Mouse (Mus musculus): ENCODE results near the gene Cpt1b.
A peak's percentile ranks its signal among the peaks of the same experiment; 100 is the strongest.

Cpt1b gene

GRCm38 (mm10) chr15:89379429-89379828 is 46.2 kb downstream of the Cpt1b start:
- no peak for DNase-seq (ENCODE audit: low spot score in 2 of 2)

DNA sequence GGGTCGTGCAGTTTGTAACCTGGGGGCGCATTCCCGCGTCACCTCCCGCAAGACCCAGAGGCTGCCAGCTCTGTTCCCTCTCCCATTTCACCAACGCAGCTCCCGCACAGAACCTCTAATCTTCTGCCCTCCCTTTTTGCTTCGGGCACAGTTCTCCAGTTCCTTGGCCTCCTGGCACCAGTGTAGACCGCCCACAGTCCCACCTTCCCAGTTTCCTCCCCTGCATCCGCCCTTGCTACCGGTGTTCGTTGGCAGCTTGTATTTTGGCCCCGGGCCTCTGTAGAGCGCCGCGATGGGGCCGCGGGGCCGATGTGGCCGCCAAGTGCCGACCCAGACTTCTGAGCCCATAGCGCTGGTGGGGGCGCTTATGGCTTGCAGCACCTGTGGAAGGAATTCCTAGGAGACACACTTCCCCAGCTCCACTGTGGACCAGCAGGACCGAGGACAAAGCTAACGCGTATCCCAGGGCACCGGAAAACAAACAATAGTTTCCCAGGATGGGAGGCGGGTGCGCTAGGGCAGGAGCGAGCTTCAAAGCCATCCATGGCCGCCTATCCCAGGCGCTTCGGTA is 46.7 kb downstream of the Cpt1b start, which contains the start of gene Odf3b:
Gene Odf3b, minus strand, starts transcription at position 452 of the 571 bp plus-strand sequence.
- DNase-seq (ENCODE audit: low spot score in 2 of 2) = no peak

GRCm38 (mm10) chr15:89377938-89378828 is 47.5 kb downstream of the Cpt1b start:
- no peak for DNase-seq (ENCODE audit: low spot score in 2 of 2)

- no peak for DNase-seq (ENCODE audit: low spot score in 2 of 2)
Observed at GRCm38 (mm10) chr15:89377362-89377761, 48.3 kb downstream of the Cpt1b start.

DNA sequence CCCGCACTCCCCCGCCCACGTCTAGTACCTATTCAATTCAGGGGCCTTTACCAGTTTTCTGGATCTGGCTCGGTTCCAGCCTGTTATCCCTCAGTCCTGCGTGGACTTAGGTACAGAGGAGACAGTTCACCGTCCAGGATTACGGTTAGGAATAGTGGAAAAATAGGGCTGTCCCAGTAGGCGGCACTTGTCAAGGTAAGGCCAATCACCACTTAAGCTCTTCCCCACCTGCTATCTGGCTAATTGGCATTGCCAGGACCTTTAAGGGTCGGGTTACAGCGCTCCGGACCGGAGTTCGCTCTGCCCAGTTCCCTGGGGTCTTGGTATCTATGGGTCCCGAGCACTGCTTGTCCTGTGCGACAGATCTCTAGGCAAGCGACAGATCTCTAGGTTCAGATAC is 48.7 kb downstream of the Cpt1b start, which contains the start of gene Tymp:
Gene Tymp, minus strand, starts transcription at position 83 of the 400 bp plus-strand sequence.
- DNase-seq (ENCODE audit: low spot score in 2 of 2) = no peak

- no peak for DNase-seq (ENCODE audit: low spot score in 2 of 2)
Observed at GRCm38 (mm10) chr15:89376040-89376439, 49.6 kb downstream of the Cpt1b start.

DNA sequence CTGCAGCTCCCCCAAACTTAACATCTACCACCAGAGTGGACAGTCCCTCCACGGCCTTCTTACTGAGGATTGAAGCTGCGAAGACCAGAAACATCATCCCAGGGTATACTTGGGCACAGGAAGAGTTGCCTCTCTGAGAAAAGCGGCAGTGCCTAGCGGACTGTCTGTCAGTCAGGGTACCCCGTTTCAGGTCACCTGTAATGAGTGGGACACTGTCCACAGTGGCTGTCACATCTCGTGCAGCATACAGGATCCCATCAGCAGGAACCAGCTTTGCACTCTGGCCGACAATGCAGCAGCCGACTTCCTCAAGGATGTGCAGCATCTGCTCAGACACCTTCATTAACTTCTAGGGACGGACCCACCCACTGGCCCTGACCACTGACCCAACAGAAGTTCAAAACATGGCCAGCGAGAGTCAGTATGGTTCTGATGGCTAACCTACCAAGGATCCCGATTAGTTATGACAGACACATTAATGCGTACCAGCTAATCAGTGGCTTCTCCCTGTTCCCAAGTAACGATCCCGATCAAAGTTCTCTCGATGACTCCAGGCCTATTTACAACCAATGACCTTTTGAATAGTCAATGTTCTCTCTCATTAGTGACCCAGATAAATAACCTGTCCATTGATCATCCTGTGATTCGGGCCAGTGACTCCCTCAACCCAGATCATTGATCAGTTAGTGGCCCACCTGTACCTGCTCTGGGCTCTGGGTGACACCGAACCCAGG is 50.7 kb downstream of the Cpt1b start:
- DNase-seq (ENCODE audit: low spot score in 2 of 2) = no peak

DNA sequence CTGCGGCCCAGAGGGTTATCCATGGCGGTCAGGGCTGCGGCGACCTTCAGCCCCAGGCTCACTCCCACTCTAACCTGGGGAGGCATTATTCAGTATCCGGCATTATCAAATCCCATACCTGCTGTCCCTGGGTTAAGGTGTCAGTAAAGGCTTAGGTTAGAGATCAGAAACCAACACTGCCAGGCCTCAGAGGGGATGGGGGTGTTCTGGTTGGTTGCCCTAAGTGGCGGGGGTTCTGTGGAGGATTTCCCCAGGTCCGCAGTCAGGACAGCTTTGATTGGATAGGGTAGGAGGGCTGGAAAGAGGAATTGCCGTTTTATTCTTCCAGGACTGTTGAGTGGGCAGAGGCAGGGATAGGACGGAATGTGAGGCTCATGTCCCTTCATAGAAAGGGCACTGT is 51.3 kb downstream of the Cpt1b start:
- no peak for DNase-seq (ENCODE audit: low spot score in 2 of 2)

- peak; percentile 86 to 94 for DNase-seq (ENCODE audit: low spot score in 2 of 2)
Observed at GRCm38 (mm10) chr15:89373762-89374248, 51.9 kb downstream of the Cpt1b start, which contains the start of gene Sco2. Gene Sco2, minus strand, starts transcription at chr15:89373846.

GRCm38 (mm10) chr15:89373027-89373761 is 52.5 kb downstream of the Cpt1b start:
- peak; percentile 77 to 87 for DNase-seq (ENCODE audit: low spot score in 2 of 2)

GRCm38 (mm10) chr15:89372536-89372935 is 53.1 kb downstream of the Cpt1b start:
- DNase-seq (ENCODE audit: low spot score in 2 of 2) = no peak

- DNase-seq (ENCODE audit: low spot score in 2 of 2) = no peak
Observed at GRCm38 (mm10) chr15:89372068-89372467, 53.6 kb downstream of the Cpt1b start.
